Mouse (Mus musculus) bone marrow, adult 2 months (tissue): ENCODE data around the gene Cdan1.

ENCODE experiments used
- CTCF ChIP-seq: fragments of 200-500 bp; IDR thresholded peaks from 2 replicates; pipeline ENCODE4 v1.5.1; 2011; ENCODE audit warnings: low read length, control low read depth; ENCODE audit not compliant: control insufficient read depth, insufficient read depth
- POLR2A ChIP-seq: fragments of 200-500 bp; IDR thresholded peaks from 2 replicates; pipeline ENCODE4 v1.6.1; 2011; ENCODE audit warnings: low read depth, mild to moderate bottlenecking, control low read depth, low read length, borderline replicate concordance; ENCODE audit not compliant: control insufficient read depth

DNA sequence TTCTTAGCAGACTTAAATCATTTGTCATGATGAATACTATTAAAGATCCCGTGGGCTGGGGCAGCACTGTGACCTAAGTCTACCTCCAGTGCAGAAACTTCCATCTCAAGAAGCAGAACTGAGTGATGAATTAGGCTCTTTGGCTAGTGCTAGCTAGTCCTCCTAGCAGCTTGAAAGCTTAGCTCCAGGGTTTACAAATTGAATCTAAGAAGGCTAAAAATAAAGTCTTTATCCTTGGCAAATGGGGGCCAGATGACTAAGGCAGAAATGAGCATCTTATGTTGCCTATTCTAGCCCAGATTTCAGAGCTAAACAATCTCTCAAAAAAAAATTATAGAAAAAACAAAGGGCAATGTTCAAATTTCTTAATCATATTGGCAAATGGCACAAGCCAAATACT is 10.8 kb upstream of the Cdan1 start:
- no peak for TF ChIP-seq CTCF
- no peak for TF ChIP-seq POLR2A
